Mouse (Mus musculus) ES-Bruce4 (cell line): ENCODE measurements around the gene Pth2. TPM values are rescaled to one million over a fixed set of nuclear protein-coding genes. Genes with fewer than 3 reads are reported as not detected.
A peak's percentile ranks its signal among the peaks of the same experiment; 100 is the strongest.

ENCODE experiments used
- H3K27ac ChIP-seq: 2 replicates; pipeline ENCODE4 v1.5.1; 2012; ENCODE audit warnings: low read length, inconsistent platforms; ENCODE audit not compliant: insufficient read depth
- H3K27me3 ChIP-seq: 2 replicates; pipeline ENCODE4 v1.6.1; 2012; ENCODE audit warnings: mild to moderate bottlenecking, low read length, inconsistent platforms; ENCODE audit not compliant: control insufficient read depth, poor library complexity, insufficient read depth, severe bottlenecking
- H3K36me3 ChIP-seq: 2 replicates; pipeline ENCODE4 v1.6.1; 2012; ENCODE audit warnings: inconsistent platforms, mild to moderate bottlenecking, low read length, moderate library complexity; ENCODE audit not compliant: control insufficient read depth, poor library complexity, insufficient read depth, severe bottlenecking
- H3K4me1 ChIP-seq: one replicate; pipeline ENCODE4 v1.8.1; 2011; ENCODE audit warnings: low read length; ENCODE audit not compliant: control insufficient read depth, insufficient read depth
- H3K4me3 ChIP-seq: 2 replicates; pipeline ENCODE4 v1.5.1; 2011; ENCODE audit warnings: low read depth, mild to moderate bottlenecking, low read length
- H3K9ac ChIP-seq: 2 replicates; pipeline ENCODE4 v1.6.1; 2012; ENCODE audit warnings: low read depth, mild to moderate bottlenecking, inconsistent platforms; ENCODE audit not compliant: poor library complexity, severe bottlenecking
- H3K9me3 ChIP-seq: replicated peaks from 2 replicates; pipeline ENCODE4 v1.6.1; 2012; ENCODE audit warnings: mild to moderate bottlenecking, low read length, inconsistent platforms; ENCODE audit not compliant: control insufficient read depth, poor library complexity, insufficient read depth, severe bottlenecking
- CTCF ChIP-seq: IDR thresholded peaks from one replicate; pipeline ENCODE4 v1.8.1; 2011; ENCODE audit warnings: low read depth, low read length
- EP300 ChIP-seq: IDR thresholded peaks from 2 replicates; pipeline ENCODE4 v1.6.1; 2011; ENCODE audit warnings: low read depth, low read length; ENCODE audit not compliant: insufficient read depth
- POLR2A ChIP-seq: IDR thresholded peaks from one replicate; pipeline ENCODE4 v1.8.1; 2011; ENCODE audit warnings: low read length; ENCODE audit not compliant: insufficient read depth
- polyA plus RNA-seq: library from polyadenylated mRNA; stranded (reverse); fragments of >200 nt; gene quantifications from 2 replicates; pipeline ENCODE4 v1.2.4, GENCODE M21; 2011; ENCODE audit warnings: low read depth; ENCODE audit not compliant: missing spikeins, insufficient read depth, insufficient read length

The Pth2 gene
- polyA plus RNA-seq, 1 experiment = not detected

GRCm38 (mm10) chr7:45202654-45203053 is 21.9 kb downstream of the Pth2 start:
- no peaks in the 10 kb centered on the region for H3K36me3 ChIP-seq
- no peaks in the 10 kb centered on the region for H3K27me3 ChIP-seq
- no peak overlapping the region for H3K4me3 ChIP-seq
- H3K9me3 ChIP-seq = no peaks in the 10 kb centered on the region
- no peak overlapping the region for H3K27ac ChIP-seq
- TF ChIP-seq POLR2A (no peak), EP300 (no peak), CTCF (no peak)
- H3K4me1 ChIP-seq = no peaks in the 10 kb centered on the region
- H3K9ac ChIP-seq = no peak overlapping the region

DNA sequence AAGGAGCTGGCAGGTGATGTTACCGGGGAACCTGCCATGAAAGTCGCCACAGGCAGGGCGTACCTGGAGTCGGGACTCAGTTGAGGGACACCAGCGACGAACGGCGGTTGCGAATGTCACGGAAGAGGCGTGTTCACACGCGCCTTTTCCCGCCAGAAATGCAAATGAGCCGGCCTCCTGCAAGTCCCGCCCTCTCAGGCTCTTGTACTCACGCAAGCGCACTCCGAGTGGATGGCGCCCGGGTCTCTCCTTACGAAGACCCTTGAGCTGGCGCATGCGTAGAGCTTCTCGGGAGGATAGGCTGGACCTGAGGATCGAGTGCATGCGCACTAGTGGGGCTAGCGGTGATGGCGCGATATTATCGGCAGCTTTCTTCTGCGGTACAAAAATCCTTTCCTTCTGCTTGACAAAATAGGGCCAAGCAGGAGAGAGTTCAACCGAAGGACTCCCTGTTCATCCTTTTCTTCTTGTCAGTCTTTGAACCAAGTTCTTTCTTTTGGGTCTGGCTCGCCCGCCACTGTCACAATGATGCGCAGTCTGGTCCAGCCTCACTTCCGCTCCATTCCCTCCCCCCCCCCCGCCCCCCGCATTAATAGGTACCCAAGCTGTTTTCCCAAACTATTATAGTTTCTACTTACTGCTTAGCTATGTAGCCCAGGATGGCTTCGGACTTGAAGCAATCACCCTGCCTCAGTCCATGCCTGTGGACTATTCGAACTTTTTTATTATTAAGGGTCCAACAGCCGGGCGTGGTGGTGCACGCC is 23.8 kb downstream of the Pth2 start, which contains the start of gene Ccdc155:
TSS of gene Ccdc155 (minus strand) at position 513 of the 764 bp plus-strand sequence.
- Histone ChIP-seq H3K9ac (peak within 1 kb of the TSS; percentile 51), H3K4me3 (peak within 1 kb of the TSS; percentile 70), H3K27ac (no peak within 1 kb of the TSS), H3K36me3 (no peaks in the 10 kb centered on the region), H3K9me3 (no peaks in the 10 kb centered on the region), H3K27me3 (no peaks in the 10 kb centered on the region), H3K4me1 (no peaks in the 10 kb centered on the region)
- TF ChIP-seq POLR2A (peak; percentile 75), CTCF (no peak)

GRCm38 (mm10) chr7:45208260-45208659 is 27.5 kb downstream of the Pth2 start:
- H3K36me3 ChIP-seq = no peaks in the 10 kb centered on the region
- no peak overlapping the region for H3K4me3 ChIP-seq
- no peak for TF ChIP-seq CTCF
- H3K9me3 ChIP-seq = no peaks in the 10 kb centered on the region
- no peaks in the 10 kb centered on the region for H3K27me3 ChIP-seq
- peaks cover 1% of the 10 kb centered on the region for H3K4me1 ChIP-seq
- no peak overlapping the region for H3K9ac ChIP-seq
- H3K27ac ChIP-seq = no peak overlapping the region

DNA sequence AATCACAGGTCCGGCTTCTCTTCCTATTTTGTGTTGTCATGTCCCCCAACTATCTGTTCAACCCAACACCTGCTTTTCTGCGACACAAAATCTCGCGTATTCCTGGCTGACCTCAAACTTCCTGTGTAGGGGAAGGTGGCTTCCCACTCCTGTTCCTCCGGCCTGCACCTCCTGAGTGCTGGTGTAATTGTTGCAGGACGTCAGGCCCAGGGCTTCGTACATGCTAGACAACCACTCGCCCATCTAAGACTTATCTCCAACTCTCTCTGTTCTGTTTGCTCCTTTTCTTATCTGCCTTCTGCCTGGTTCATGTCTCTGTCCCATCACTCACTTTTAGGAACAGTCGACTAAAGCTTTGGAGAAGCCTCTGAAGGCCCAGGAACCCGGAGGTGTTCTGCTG is 30.3 kb downstream of the Pth2 start:
- no peak overlapping the region for H3K27ac ChIP-seq
- no peaks in the 10 kb centered on the region for H3K36me3 ChIP-seq
- 0 out of 2 replicates have a peak overlapping the region, but pooled peaks have one; percentile 24 for H3K4me3 ChIP-seq
- no peaks in the 10 kb centered on the region for H3K9me3 ChIP-seq
- TF ChIP-seq POLR2A (no peak), CTCF (no peak), EP300 (no peak)
- peaks cover 1% of the 10 kb centered on the region for H3K4me1 ChIP-seq
- H3K9ac ChIP-seq = no peak overlapping the region
- H3K27me3 ChIP-seq = no peaks in the 10 kb centered on the region

DNA sequence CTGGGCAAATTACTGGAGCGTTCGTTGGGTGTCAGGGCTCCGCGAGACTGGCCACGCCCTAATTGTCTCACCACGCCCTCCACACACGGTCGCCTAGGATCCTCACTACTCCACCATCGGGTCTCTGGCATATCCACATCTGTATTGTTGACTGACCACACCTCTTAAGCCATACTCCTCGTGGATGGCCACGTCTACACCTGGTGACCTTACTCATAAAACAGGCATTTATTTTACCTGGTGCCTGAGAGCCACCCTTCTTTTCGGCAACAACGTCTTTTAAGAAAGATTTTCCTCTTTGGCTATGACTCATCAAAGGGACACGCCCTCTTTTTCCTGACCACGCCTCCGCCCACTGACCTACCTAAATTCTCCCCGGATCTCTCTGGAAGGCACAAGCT is 31.1 kb downstream of the Pth2 start, which contains the start of gene Dkkl1:
TSS of gene Dkkl1 (minus strand) at position 297 of the 401 bp plus-strand sequence.
- no peak for TF ChIP-seq POLR2A
- TF ChIP-seq CTCF = no peak
- TF ChIP-seq EP300 = no peak
- Histone ChIP-seq H3K27ac (no peak within 1 kb of the TSS), H3K9ac (no peak within 1 kb of the TSS), H3K4me1 (peaks cover 1% of the 10 kb centered on the region), H3K9me3 (no peaks in the 10 kb centered on the region), H3K4me3 (peak within 1 kb of the TSS; percentile 24), H3K27me3 (no peaks in the 10 kb centered on the region), H3K36me3 (no peaks in the 10 kb centered on the region)

DNA sequence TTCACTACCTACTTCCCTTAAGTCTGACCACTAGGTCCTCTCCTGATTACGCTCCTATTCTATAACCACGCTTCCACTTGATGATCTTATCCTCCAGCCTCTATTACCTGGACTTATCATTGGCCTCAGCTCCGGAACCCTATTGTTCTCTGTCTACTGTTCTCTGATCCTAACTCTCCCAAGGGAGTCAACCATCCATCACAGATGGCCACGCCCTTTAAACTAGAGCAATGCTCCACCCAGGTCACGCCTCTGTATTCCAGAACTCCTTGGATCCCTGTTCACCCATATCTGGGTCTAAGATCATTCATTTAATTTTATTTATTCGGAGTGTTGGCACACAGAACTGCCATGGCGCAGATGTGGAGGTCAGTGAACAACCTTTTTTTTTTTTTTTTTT is 31.6 kb downstream of the Pth2 start:
- Histone ChIP-seq H3K4me3 (peak overlapping the region; percentile 24), H3K36me3 (no peaks in the 10 kb centered on the region), H3K9me3 (no peaks in the 10 kb centered on the region), H3K27me3 (no peaks in the 10 kb centered on the region), H3K4me1 (peaks cover 1% of the 10 kb centered on the region), H3K27ac (no peak overlapping the region), H3K9ac (no peak overlapping the region)
- TF ChIP-seq POLR2A (no peak), CTCF (no peak), EP300 (no peak)
